In genomic region chr16:4647651-4648141, GRCm38 (mm10) we compare ENCODE assay signal across 10 mouse cellular contexts. TPM values are rescaled to one million over a fixed set of nuclear protein-coding genes. Genes with fewer than 3 reads are reported as not detected.
DNase-seq lines count a peak whose midpoint lies in the region; ATAC-seq lines count a peak whose summit lies in the region.
"Had no signal": no experiment of that assay in that cellular context is flagged by ENCODE, and none has a peak within 500 bp of the region (broad histone marks: within the 10 kb centered on the region; RNA-seq: fewer than 3 reads in every experiment).

No protein-coding gene starts in this region.

- no peaks in the 10 kb centered on the region for H3K27me3 ChIP-seq in hindbrain, embryonic 10.5 days (ENCODE audit: insufficient read depth, poor library complexity, severe bottlenecking)
- H3K27me3 ChIP-seq in hindbrain, embryonic 14.5 days (ENCODE audit: control insufficient read depth, insufficient read depth, low read length), result no peaks in the 10 kb centered on the region
- no peaks in the 10 kb centered on the region for H3K27me3 ChIP-seq in heart, embryonic 13.5 days (replicated peaks)
- H3K27me3 ChIP-seq in lung, embryonic 16.5 days (ENCODE audit: control insufficient read depth, insufficient read depth, low read depth, low read length), result no peaks in the 10 kb centered on the region
- H3K27me3 ChIP-seq: liver, embryonic 13.5 days had no signal

- DNase-seq in hindbrain, embryonic 10.5 days (ENCODE audit: low spot score), result no peak
- DNase-seq in hindbrain, embryonic 14.5 days (ENCODE audit: low spot score), result no peak
- peak; percentile 35 for DNase-seq in brain, adult 2 months (ENCODE audit: low read depth, low spot score)
- DNase-seq in right cerebral cortex, postnatal 4 days, result no peak
- no peak for DNase-seq in right cerebral cortex, postnatal 36 days (ENCODE audit: low spot score in 2 of 2)
- no peak for DNase-seq in right cerebral cortex, adult 2 months (ENCODE audit: low spot score in 2 of 2)
- DNase-seq: cerebellum, adult 11-12 months; liver, embryonic 13.5 days had no signal

- no peak overlapping the region for H3K9ac ChIP-seq in hindbrain, embryonic 14.5 days
- H3K9ac ChIP-seq in heart, embryonic 13.5 days, result peak overlapping the region; percentile 72
- H3K9ac ChIP-seq in lung, embryonic 16.5 days (ENCODE audit: low read length), result peak overlapping the region; percentile 6; the same call in 1 of the 2 replicates
- H3K9ac ChIP-seq: liver, embryonic 13.5 days had no signal

- H3K9me3 ChIP-seq in hindbrain, embryonic 10.5 days, result no peaks in the 10 kb centered on the region
- H3K9me3 ChIP-seq in hindbrain, embryonic 14.5 days (ENCODE audit: control insufficient read depth, low read length), result no peaks in the 10 kb centered on the region
- H3K9me3 ChIP-seq in heart, embryonic 13.5 days, result no peaks in the 10 kb centered on the region
- no peaks in the 10 kb centered on the region for H3K9me3 ChIP-seq in lung, embryonic 16.5 days (ENCODE audit: control insufficient read depth, low read length)
- H3K9me3 ChIP-seq: liver, embryonic 13.5 days had no signal

- peaks cover 84% of the 10 kb centered on the region for H3K4me1 ChIP-seq in hindbrain, embryonic 10.5 days (replicated peaks)
- H3K4me1 ChIP-seq in hindbrain, embryonic 14.5 days (replicated peaks; ENCODE audit: control insufficient read depth, insufficient read depth, low read length), result peaks cover 20% of the 10 kb centered on the region
- H3K4me1 ChIP-seq in heart, embryonic 13.5 days, result peaks cover 79% of the 10 kb centered on the region
- H3K4me1 ChIP-seq in lung, embryonic 16.5 days (replicated peaks; ENCODE audit: control insufficient read depth, insufficient read depth, low read length), result peaks cover 57% of the 10 kb centered on the region

- 75% methylated on average over 13 of the region's 13 CpGs for WGBS in hindbrain, embryonic 10.5 days
- whole genome bisulfite sequencing in hindbrain, embryonic 14.5 days, result 70% methylated on average over 13 of the region's 13 CpGs
- WGBS in heart, embryonic 13.5 days, result 48% methylated on average over 13 of the region's 13 CpGs
- WGBS in lung, embryonic 16.5 days, result 43% methylated on average over 13 of the region's 13 CpGs

- ATAC-seq in hindbrain, embryonic 14.5 days (ENCODE audit: low FRiP score), result no peak
- no peak for ATAC-seq in heart, embryonic 13.5 days (ENCODE audit: extremely low read depth, insufficient number of reproducible peaks, low FRiP score, low TSS enrichment)
- ATAC-seq in lung, embryonic 16.5 days (ENCODE audit: low read depth), result peak; percentile 46

- no peak overlapping the region for H3K4me3 ChIP-seq in hindbrain, embryonic 10.5 days
- H3K4me3 ChIP-seq in hindbrain, embryonic 14.5 days (replicated peaks; ENCODE audit: low read length), result no peak overlapping the region
- no peak overlapping the region for H3K4me3 ChIP-seq in heart, embryonic 13.5 days
- no peak overlapping the region for H3K4me3 ChIP-seq in lung, embryonic 16.5 days (ENCODE audit: low read length)
- H3K4me3 ChIP-seq: liver, embryonic 13.5 days had no signal

- H3K4me2 ChIP-seq in hindbrain, embryonic 14.5 days (replicated peaks), result no peak overlapping the region
- peak overlapping the region; percentile 42 for H3K4me2 ChIP-seq in heart, embryonic 13.5 days
- H3K4me2 ChIP-seq in lung, embryonic 16.5 days (ENCODE audit: low read depth, low read length), result no peak overlapping the region
- H3K4me2 ChIP-seq: liver, embryonic 13.5 days had no signal

- H3K36me3 ChIP-seq in hindbrain, embryonic 10.5 days, result peaks cover 46% of the 10 kb centered on the region
- H3K36me3 ChIP-seq in hindbrain, embryonic 14.5 days (replicated peaks; ENCODE audit: control insufficient read depth, insufficient read depth), result peaks cover 31% of the 10 kb centered on the region; the same call in 1 of the 2 replicates
- H3K36me3 ChIP-seq in heart, embryonic 13.5 days, result peaks cover 65% of the 10 kb centered on the region
- H3K36me3 ChIP-seq in lung, embryonic 16.5 days (ENCODE audit: control insufficient read depth, insufficient read depth, low read length), result peaks cover 36% of the 10 kb centered on the region

- peak overlapping the region; percentile 37 for H3K27ac ChIP-seq in hindbrain, embryonic 10.5 days
- H3K27ac ChIP-seq in hindbrain, embryonic 14.5 days, result no peak overlapping the region
- H3K27ac ChIP-seq in heart, embryonic 13.5 days (replicated peaks), result peak overlapping the region; percentile 78
- peak overlapping the region; percentile 64 for H3K27ac ChIP-seq in lung, embryonic 16.5 days (ENCODE audit: low read length)
- H3K27ac ChIP-seq: liver, embryonic 13.5 days had no signal

RNA-seq across cellular contexts. Expression of gene Dnaja3, which starts 7.9 kb away (rescaled TPM):
- 60.7 and 62.7 TPM in 2 replicates for polyA plus RNA-seq in hindbrain, embryonic 10.5 days (2016; fragmentation: Nextera tagmentation; extraction: Ambion mirVana)
- polyA plus RNA-seq in hindbrain, embryonic 14.5 days (2014; fragmentation: Nextera tagmentation; extraction: Ambion mirVana), result 54.6 and 64.8 TPM in 2 replicates
- polyA plus RNA-seq in heart, embryonic 13.5 days (2015; fragmentation: Nextera tagmentation; extraction: Ambion mirVana), result 65.6 and 72.5 TPM in 2 replicates
- polyA plus RNA-seq in lung, embryonic 16.5 days (2015; fragmentation: Nextera tagmentation; extraction: Ambion mirVana), result 61.3 and 61.9 TPM in 2 replicates

RNA-seq across cellular contexts. Expression of gene Vasn, which starts 8.0 kb away (rescaled TPM):
- 10.3 and 12.6 TPM in 2 replicates for polyA plus RNA-seq in hindbrain, embryonic 10.5 days (2016; fragmentation: Nextera tagmentation; extraction: Ambion mirVana)
- polyA plus RNA-seq in hindbrain, embryonic 14.5 days (2014; fragmentation: Nextera tagmentation; extraction: Ambion mirVana), result 6.4 and 6.6 TPM in 2 replicates
- 15.2 and 15.8 TPM in 2 replicates for polyA plus RNA-seq in heart, embryonic 13.5 days (2015; fragmentation: Nextera tagmentation; extraction: Ambion mirVana)
- polyA plus RNA-seq in lung, embryonic 16.5 days (2015; fragmentation: Nextera tagmentation; extraction: Ambion mirVana), result 28.5 and 30.4 TPM in 2 replicates

RNA-seq across cellular contexts. Expression of gene Pam16, which starts 22.9 kb away (rescaled TPM):
- polyA plus RNA-seq in hindbrain, embryonic 10.5 days (2016; fragmentation: Nextera tagmentation; extraction: Ambion mirVana), result 88.0 and 131 TPM in 2 replicates
- 174 and 193 TPM in 2 replicates for polyA plus RNA-seq in hindbrain, embryonic 14.5 days (2014; fragmentation: Nextera tagmentation; extraction: Ambion mirVana)
- 136 and 139 TPM in 2 replicates for polyA plus RNA-seq in heart, embryonic 13.5 days (2015; fragmentation: Nextera tagmentation; extraction: Ambion mirVana)
- 89.9 and 96.2 TPM in 2 replicates for polyA plus RNA-seq in lung, embryonic 16.5 days (2015; fragmentation: Nextera tagmentation; extraction: Ambion mirVana)

RNA-seq across cellular contexts. Expression of gene Coro7, which starts 31.9 kb away (rescaled TPM):
- polyA plus RNA-seq in hindbrain, embryonic 10.5 days (2016; fragmentation: Nextera tagmentation; extraction: Ambion mirVana), result 24.4 and 25.5 TPM in 2 replicates
- 24.1 and 27.2 TPM in 2 replicates for polyA plus RNA-seq in hindbrain, embryonic 14.5 days (2014; fragmentation: Nextera tagmentation; extraction: Ambion mirVana)
- 15.2 and 16.9 TPM in 2 replicates for polyA plus RNA-seq in heart, embryonic 13.5 days (2015; fragmentation: Nextera tagmentation; extraction: Ambion mirVana)
- polyA plus RNA-seq in lung, embryonic 16.5 days (2015; fragmentation: Nextera tagmentation; extraction: Ambion mirVana), result 15.9 and 18.3 TPM in 2 replicates

RNA-seq across cellular contexts. Expression of gene Glis2, which starts 53.2 kb away (rescaled TPM):
- 27.3 and 27.9 TPM in 2 replicates for polyA plus RNA-seq in hindbrain, embryonic 10.5 days (2016; fragmentation: Nextera tagmentation; extraction: Ambion mirVana)
- 18.1 and 19.0 TPM in 2 replicates for polyA plus RNA-seq in hindbrain, embryonic 14.5 days (2014; fragmentation: Nextera tagmentation; extraction: Ambion mirVana)
- polyA plus RNA-seq in heart, embryonic 13.5 days (2015; fragmentation: Nextera tagmentation; extraction: Ambion mirVana), result 19.9 and 23.5 TPM in 2 replicates
- 21.3 and 23.7 TPM in 2 replicates for polyA plus RNA-seq in lung, embryonic 16.5 days (2015; fragmentation: Nextera tagmentation; extraction: Ambion mirVana)
